Mouse (Mus musculus): ENCODE results near the gene Pgm5. TPM values are rescaled to one million over a fixed set of nuclear protein-coding genes. Genes with fewer than 3 reads are reported as not detected.

The Pgm5 gene
- polyA plus RNA-seq, 1 experiment = 3.4 TPM

GRCm38 (mm10) chr19:24873873-24874272, 12.2 kb upstream of the Pgm5 start:
- no peak for DNase-seq (ENCODE audit: extremely low spot score in 1 of 2, low spot score in 1 of 2)

GRCm38 (mm10) chr19:24871037-24871635, 9.5 kb upstream of the Pgm5 start:
- DNase-seq (ENCODE audit: extremely low spot score in 1 of 2, low spot score in 1 of 2) = peak; percentile 23 to 89

GRCm38 (mm10) chr19:24865436-24865835, 3.8 kb upstream of the Pgm5 start:
- DNase-seq (ENCODE audit: extremely low spot score in 1 of 2, low spot score in 1 of 2) = no peak

GRCm38 (mm10) chr19:24861276-24861611, 411 bp downstream of the Pgm5 start:
- DNase-seq (ENCODE audit: extremely low spot score in 1 of 2, low spot score in 1 of 2) = no peak

GRCm38 (mm10) chr19:24851456-24852315, 10.0 kb downstream of the Pgm5 start:
- DNase-seq (ENCODE audit: extremely low spot score in 1 of 2, low spot score in 1 of 2) = no peak

GRCm38 (mm10) chr19:24848844-24849243, 12.8 kb downstream of the Pgm5 start:
- DNase-seq (ENCODE audit: extremely low spot score in 1 of 2, low spot score in 1 of 2) = no peak

- DNase-seq (ENCODE audit: extremely low spot score in 1 of 2, low spot score in 1 of 2) = no peak
These were observed 13.3 kb downstream of the Pgm5 start for GRCm38 (mm10) chr19:24848345-24848744.

- DNase-seq (ENCODE audit: extremely low spot score in 1 of 2, low spot score in 1 of 2) = no peak
These were observed 16.6 kb downstream of the Pgm5 start for GRCm38 (mm10) chr19:24845007-24845546.

- DNase-seq (ENCODE audit: extremely low spot score in 1 of 2, low spot score in 1 of 2) = no peak
These were observed 19.6 kb downstream of the Pgm5 start for GRCm38 (mm10) chr19:24842080-24842479.

- no peak for DNase-seq (ENCODE audit: extremely low spot score in 1 of 2, low spot score in 1 of 2)
These were observed 37.1 kb downstream of the Pgm5 start for GRCm38 (mm10) chr19:24824517-24824916.

GRCm38 (mm10) chr19:24815661-24816221, 45.9 kb downstream of the Pgm5 start:
- DNase-seq (ENCODE audit: extremely low spot score in 1 of 2, low spot score in 1 of 2) = no peak

- DNase-seq (ENCODE audit: extremely low spot score in 1 of 2, low spot score in 1 of 2) = no peak
These were observed 48.8 kb downstream of the Pgm5 start for GRCm38 (mm10) chr19:24812861-24813293.

- DNase-seq (ENCODE audit: extremely low spot score in 1 of 2, low spot score in 1 of 2) = no peak
These were observed 49.4 kb downstream of the Pgm5 start for GRCm38 (mm10) chr19:24812106-24812810.

GRCm38 (mm10) chr19:24811451-24811850, 50.2 kb downstream of the Pgm5 start:
- DNase-seq (ENCODE audit: extremely low spot score in 1 of 2, low spot score in 1 of 2) = no peak

GRCm38 (mm10) chr19:24806013-24806412, 55.6 kb downstream of the Pgm5 start:
- DNase-seq (ENCODE audit: extremely low spot score in 1 of 2, low spot score in 1 of 2) = no peak

GRCm38 (mm10) chr19:24797606-24798005, 64.0 kb downstream of the Pgm5 start:
- no peak for DNase-seq (ENCODE audit: extremely low spot score in 1 of 2, low spot score in 1 of 2)

- no peak for DNase-seq (ENCODE audit: extremely low spot score in 1 of 2, low spot score in 1 of 2)
These were observed 67.3 kb downstream of the Pgm5 start for GRCm38 (mm10) chr19:24794350-24794749.

GRCm38 (mm10) chr19:24793545-24794139, 68.0 kb downstream of the Pgm5 start:
- no peak for DNase-seq (ENCODE audit: extremely low spot score in 1 of 2, low spot score in 1 of 2)

GRCm38 (mm10) chr19:24792876-24793275, 68.8 kb downstream of the Pgm5 start:
- DNase-seq (ENCODE audit: extremely low spot score in 1 of 2, low spot score in 1 of 2) = no peak

- DNase-seq (ENCODE audit: extremely low spot score in 1 of 2, low spot score in 1 of 2) = no peak
These were observed 75.8 kb downstream of the Pgm5 start for GRCm38 (mm10) chr19:24785898-24786297.
